Mouse (Mus musculus): Measurements from ENCODE around the gene Slc7a8. TPM values are rescaled to one million over a fixed set of nuclear protein-coding genes. Genes with fewer than 3 reads are reported as not detected.

Slc7a8 gene
- polyA plus RNA-seq, 1 experiment from 2014 or later: 1.9 TPM

GRCm38 (mm10) chr14:54749238-54749637 lies 32.5 kb downstream of the Slc7a8 start:
- no peak for ATAC-seq (ENCODE audit: low read depth)
- Histone ChIP-seq H3K27me3 (ENCODE audit: control insufficient read depth, insufficient read depth, low read depth, low read length) (no peaks in the 10 kb centered on the region), H3K9me3 (ENCODE audit: control insufficient read depth, low read length) (no peaks in the 10 kb centered on the region), H3K4me3 (ENCODE audit: low read length) (no peak overlapping the region), H3K4me2 (ENCODE audit: low read depth, low read length) (no peak overlapping the region), H3K4me1 (replicated peaks; ENCODE audit: control insufficient read depth, insufficient read depth, low read length) (no peaks in the 10 kb centered on the region), H3K36me3 (ENCODE audit: control insufficient read depth, insufficient read depth, low read length) (no peaks in the 10 kb centered on the region), H3K9ac (ENCODE audit: low read length) (no peak overlapping the region), H3K27ac (ENCODE audit: low read length) (no peak overlapping the region)
- 55% methylated on average over 4 of the region's 4 CpGs for WGBS

GRCm38 (mm10) chr14:54747942-54748917 lies 33.5 kb downstream of the Slc7a8 start:
- no peaks in the 10 kb centered on the region for H3K36me3 ChIP-seq (ENCODE audit: control insufficient read depth, insufficient read depth, low read length)
- no peaks in the 10 kb centered on the region for H3K9me3 ChIP-seq (ENCODE audit: control insufficient read depth, low read length)
- WGBS: 65% methylated on average over 16 of the region's 16 CpGs
- no peak overlapping the region for H3K4me3 ChIP-seq (ENCODE audit: low read length)
- H3K27ac ChIP-seq (ENCODE audit: low read length): no peak overlapping the region
- no peaks in the 10 kb centered on the region for H3K4me1 ChIP-seq (replicated peaks; ENCODE audit: control insufficient read depth, insufficient read depth, low read length)
- H3K27me3 ChIP-seq (ENCODE audit: control insufficient read depth, insufficient read depth, low read depth, low read length): no peaks in the 10 kb centered on the region
- no peak for ATAC-seq (ENCODE audit: low read depth)
- H3K9ac ChIP-seq (ENCODE audit: low read length): no peak overlapping the region
- H3K4me2 ChIP-seq (ENCODE audit: low read depth, low read length): no peak overlapping the region

GRCm38 (mm10) chr14:54746038-54746437 lies 35.7 kb downstream of the Slc7a8 start:
- H3K9me3 ChIP-seq (ENCODE audit: control insufficient read depth, low read length): no peaks in the 10 kb centered on the region
- no peak overlapping the region for H3K4me3 ChIP-seq (ENCODE audit: low read length)
- WGBS: 78% methylated on average over 9 of the region's 9 CpGs
- H3K4me1 ChIP-seq (replicated peaks; ENCODE audit: control insufficient read depth, insufficient read depth, low read length): no peaks in the 10 kb centered on the region; the same call in 1 of the 2 replicates
- no peak for ATAC-seq (ENCODE audit: low read depth)
- H3K27me3 ChIP-seq (ENCODE audit: control insufficient read depth, insufficient read depth, low read depth, low read length): no peaks in the 10 kb centered on the region
- no peak overlapping the region for H3K27ac ChIP-seq (ENCODE audit: low read length)
- H3K36me3 ChIP-seq (ENCODE audit: control insufficient read depth, insufficient read depth, low read length): no peaks in the 10 kb centered on the region
- no peak overlapping the region for H3K9ac ChIP-seq (ENCODE audit: low read length)
- H3K4me2 ChIP-seq (ENCODE audit: low read depth, low read length): no peak overlapping the region

- H3K36me3 ChIP-seq (ENCODE audit: control insufficient read depth, insufficient read depth, low read length): no peaks in the 10 kb centered on the region
- WGBS: 38% methylated on average over 8 of the region's 8 CpGs
- no peak overlapping the region for H3K4me2 ChIP-seq (ENCODE audit: low read depth, low read length)
- H3K9ac ChIP-seq (ENCODE audit: low read length): no peak overlapping the region
- no peaks in the 10 kb centered on the region; the same call in 1 of the 2 replicates for H3K4me1 ChIP-seq (replicated peaks; ENCODE audit: control insufficient read depth, insufficient read depth, low read length)
- no peaks in the 10 kb centered on the region for H3K9me3 ChIP-seq (ENCODE audit: control insufficient read depth, low read length)
- no peak overlapping the region for H3K27ac ChIP-seq (ENCODE audit: low read length)
- no peaks in the 10 kb centered on the region for H3K27me3 ChIP-seq (ENCODE audit: control insufficient read depth, insufficient read depth, low read depth, low read length)
- H3K4me3 ChIP-seq (ENCODE audit: low read length): no peak overlapping the region
- no peak for ATAC-seq (ENCODE audit: low read depth)
Observed at GRCm38 (mm10) chr14:54744473-54744872, 37.3 kb downstream of the Slc7a8 start.

GRCm38 (mm10) chr14:54742375-54742774 lies 39.4 kb downstream of the Slc7a8 start:
- Histone ChIP-seq H3K36me3 (ENCODE audit: control insufficient read depth, insufficient read depth, low read length) (no peaks in the 10 kb centered on the region), H3K27ac (ENCODE audit: low read length) (no peak overlapping the region), H3K4me3 (ENCODE audit: low read length) (no peak overlapping the region), H3K4me1 (replicated peaks; ENCODE audit: control insufficient read depth, insufficient read depth, low read length) (no peaks in the 10 kb centered on the region; the same call in 1 of the 2 replicates), H3K27me3 (ENCODE audit: control insufficient read depth, insufficient read depth, low read depth, low read length) (no peaks in the 10 kb centered on the region), H3K9ac (ENCODE audit: low read length) (no peak overlapping the region), H3K4me2 (ENCODE audit: low read depth, low read length) (no peak overlapping the region), H3K9me3 (ENCODE audit: control insufficient read depth, low read length) (no peaks in the 10 kb centered on the region)
- ATAC-seq (ENCODE audit: low read depth): no peak
- 43% methylated on average over 2 of the region's 2 CpGs for WGBS

- Histone ChIP-seq H3K4me3 (ENCODE audit: low read length) (no peak overlapping the region), H3K9me3 (ENCODE audit: control insufficient read depth, low read length) (no peaks in the 10 kb centered on the region), H3K9ac (ENCODE audit: low read length) (no peak overlapping the region), H3K27me3 (ENCODE audit: control insufficient read depth, insufficient read depth, low read depth, low read length) (no peaks in the 10 kb centered on the region), H3K27ac (ENCODE audit: low read length) (no peak overlapping the region), H3K4me2 (ENCODE audit: low read depth, low read length) (no peak overlapping the region), H3K4me1 (replicated peaks; ENCODE audit: control insufficient read depth, insufficient read depth, low read length) (no peaks in the 10 kb centered on the region; the same call in 1 of the 2 replicates), H3K36me3 (ENCODE audit: control insufficient read depth, insufficient read depth, low read length) (no peaks in the 10 kb centered on the region)
- ATAC-seq (ENCODE audit: low read depth): no peak
- WGBS: 75% methylated on average over 6 of the region's 6 CpGs
Observed at GRCm38 (mm10) chr14:54741721-54742120, 40.0 kb downstream of the Slc7a8 start.

GRCm38 (mm10) chr14:54737634-54738033 lies 44.1 kb downstream of the Slc7a8 start:
- Histone ChIP-seq H3K4me2 (ENCODE audit: low read depth, low read length) (no peak overlapping the region), H3K36me3 (ENCODE audit: control insufficient read depth, insufficient read depth, low read length) (no peaks in the 10 kb centered on the region), H3K27ac (ENCODE audit: low read length) (no peak overlapping the region), H3K9me3 (ENCODE audit: control insufficient read depth, low read length) (no peaks in the 10 kb centered on the region), H3K27me3 (ENCODE audit: control insufficient read depth, insufficient read depth, low read depth, low read length) (no peaks in the 10 kb centered on the region), H3K4me3 (ENCODE audit: low read length) (no peak overlapping the region), H3K4me1 (replicated peaks; ENCODE audit: control insufficient read depth, insufficient read depth, low read length) (no peaks in the 10 kb centered on the region; the same call in 1 of the 2 replicates), H3K9ac (ENCODE audit: low read length) (no peak overlapping the region)
- ATAC-seq (ENCODE audit: low read depth): no peak
- WGBS: 79% methylated on average over 10 of the region's 10 CpGs

- no peaks in the 10 kb centered on the region for H3K36me3 ChIP-seq (ENCODE audit: control insufficient read depth, insufficient read depth, low read length)
- ATAC-seq (ENCODE audit: low read depth): no peak
- no peaks in the 10 kb centered on the region for H3K9me3 ChIP-seq (ENCODE audit: control insufficient read depth, low read length)
- no peak overlapping the region for H3K27ac ChIP-seq (ENCODE audit: low read length)
- no peaks in the 10 kb centered on the region for H3K27me3 ChIP-seq (ENCODE audit: control insufficient read depth, insufficient read depth, low read depth, low read length)
- 65% methylated on average over 14 of the region's 14 CpGs for WGBS
- H3K9ac ChIP-seq (ENCODE audit: low read length): no peak overlapping the region
- no peak overlapping the region for H3K4me2 ChIP-seq (ENCODE audit: low read depth, low read length)
- no peaks in the 10 kb centered on the region for H3K4me1 ChIP-seq (replicated peaks; ENCODE audit: control insufficient read depth, insufficient read depth, low read length)
- H3K4me3 ChIP-seq (ENCODE audit: low read length): no peak overlapping the region
Observed at GRCm38 (mm10) chr14:54736555-54737552, 44.9 kb downstream of the Slc7a8 start.

GRCm38 (mm10) chr14:54735221-54735620 lies 46.5 kb downstream of the Slc7a8 start:
- no peak for ATAC-seq (ENCODE audit: low read depth)
- Histone ChIP-seq H3K4me2 (ENCODE audit: low read depth, low read length) (no peak overlapping the region), H3K36me3 (ENCODE audit: control insufficient read depth, insufficient read depth, low read length) (no peaks in the 10 kb centered on the region), H3K9ac (ENCODE audit: low read length) (no peak overlapping the region), H3K27me3 (ENCODE audit: control insufficient read depth, insufficient read depth, low read depth, low read length) (no peaks in the 10 kb centered on the region), H3K27ac (ENCODE audit: low read length) (no peak overlapping the region), H3K9me3 (ENCODE audit: control insufficient read depth, low read length) (no peaks in the 10 kb centered on the region), H3K4me1 (replicated peaks; ENCODE audit: control insufficient read depth, insufficient read depth, low read length) (no peaks in the 10 kb centered on the region), H3K4me3 (ENCODE audit: low read length) (no peak overlapping the region)
- WGBS: 66% methylated on average over 4 of the region's 4 CpGs

Measured in lung, embryonic 16.5 days (tissue).